Mouse (Mus musculus): Measurements from ENCODE around the gene Ugt1a10. TPM values are rescaled to one million over a fixed set of nuclear protein-coding genes. Genes with fewer than 3 reads are reported as not detected.

Ugt1a10 gene
- total RNA-seq, 2 experiments from 2014 or later, result not detected

- TF ChIP-seq CTCF (IDR thresholded peaks at IDR 0.05), result no peak
- Histone ChIP-seq H3K27ac (no peak overlapping the region), H3K4me3 (no peak overlapping the region)
- intact Hi-C loops (cut with DNase I), result no loop called here
- no peak for DNase-seq (ENCODE audit: extremely low spot score in 1 of 2, low spot score in 2 of 2)
Measured at GRCm38 (mm10) chr1:88195687-88196086, 140.5 kb downstream of the Ugt1a10 start.

- no peak for DNase-seq (ENCODE audit: extremely low spot score in 1 of 2, low spot score in 2 of 2)
- Histone ChIP-seq H3K4me3 (no peak overlapping the region), H3K27ac (no peak overlapping the region)
- TF ChIP-seq CTCF (IDR thresholded peaks at IDR 0.05), result no peak
- intact Hi-C loops (cut with DNase I), result no loop called here
Measured at GRCm38 (mm10) chr1:88197443-88197842, 142.3 kb downstream of the Ugt1a10 start.

GRCm38 (mm10) chr1:88199996-88200395 lies 144.8 kb downstream of the Ugt1a10 start:
- Histone ChIP-seq H3K27ac (no peak overlapping the region), H3K4me3 (no peak overlapping the region)
- no peak for TF ChIP-seq CTCF (IDR thresholded peaks at IDR 0.05)
- no peak for DNase-seq (ENCODE audit: extremely low spot score in 1 of 2, low spot score in 2 of 2)
- intact Hi-C loops (cut with DNase I), result no loop called here

GRCm38 (mm10) chr1:88200456-88200855 lies 145.3 kb downstream of the Ugt1a10 start, which contains the start of gene Ugt1a2:
Ugt1a2 (plus strand) TSS chr1:88200601.
- no peak for DNase-seq (ENCODE audit: extremely low spot score in 1 of 2, low spot score in 2 of 2)
- Histone ChIP-seq H3K4me3 (no peak within 1 kb of the TSS), H3K27ac (no peak within 1 kb of the TSS)
- intact Hi-C loops (cut with DNase I), result no loop called here
- no peak for TF ChIP-seq CTCF (IDR thresholded peaks at IDR 0.05)

- intact Hi-C loops (cut with DNase I), result no loop called here
- Histone ChIP-seq H3K4me3 (peak within 1 kb of the TSS; percentile 45), H3K27ac (0 out of 2 replicates have a peak within 1 kb of the TSS, but pooled peaks have one; percentile 44)
- peak; percentile 86 to 87 for DNase-seq (ENCODE audit: extremely low spot score in 1 of 2, low spot score in 2 of 2)
- no peak; the same call in none of the 2 replicates for TF ChIP-seq CTCF (IDR thresholded peaks at IDR 0.05)
Measured at GRCm38 (mm10) chr1:88205294-88205922, 150.2 kb downstream of the Ugt1a10 start, which contains the start of gene Dnajb3. Dnajb3 (minus strand) TSS chr1:88205782.

GRCm38 (mm10) chr1:88206843-88207479 lies 151.8 kb downstream of the Ugt1a10 start:
- Histone ChIP-seq H3K4me3 (no peak overlapping the region), H3K27ac (no peak overlapping the region)
- intact Hi-C loops (cut with DNase I), result no loop called here
- TF ChIP-seq CTCF (IDR thresholded peaks at IDR 0.05), result no peak
- DNase-seq (ENCODE audit: extremely low spot score in 1 of 2, low spot score in 2 of 2), result no peak

GRCm38 (mm10) chr1:88211812-88212211 lies 156.6 kb downstream of the Ugt1a10 start, which contains the start of gene Ugt1a1:
Ugt1a1 (plus strand) TSS chr1:88211959.
- DNase-seq (ENCODE audit: extremely low spot score in 1 of 2, low spot score in 2 of 2), result no peak
- H3K4me3 ChIP-seq, result no peak within 1 kb of the TSS

GRCm38 (mm10) chr1:88212341-88213045 lies 157.3 kb downstream of the Ugt1a10 start:
- no peak for DNase-seq (ENCODE audit: extremely low spot score in 1 of 2, low spot score in 2 of 2)
- intact Hi-C loops (cut with DNase I), result no loop called here
- Histone ChIP-seq H3K4me3 (no peak overlapping the region), H3K27ac (no peak overlapping the region)
- no peak for TF ChIP-seq CTCF (IDR thresholded peaks at IDR 0.05)

More at GRCm38 (mm10) chr1:88211812-88212211, 156.6 kb downstream of the Ugt1a10 start, which contains the start of gene Ugt1a1:
- H3K27ac ChIP-seq, result no peak within 1 kb of the TSS
- intact Hi-C loops (cut with DNase I), result no loop called here
- no peak for TF ChIP-seq CTCF (IDR thresholded peaks at IDR 0.05)

- TF ChIP-seq CTCF (IDR thresholded peaks at IDR 0.05), result no peak
- no peak for DNase-seq (ENCODE audit: extremely low spot score in 1 of 2, low spot score in 2 of 2)
- intact Hi-C loops (cut with DNase I), result no loop called here
- Histone ChIP-seq H3K27ac (no peak overlapping the region), H3K4me3 (no peak overlapping the region)
Measured at GRCm38 (mm10) chr1:88213061-88213460, 157.9 kb downstream of the Ugt1a10 start.

- H3K27ac ChIP-seq, result no peak overlapping the region
- intact Hi-C loops (cut with DNase I), result no loop called here
- DNase-seq (ENCODE audit: extremely low spot score in 1 of 2, low spot score in 2 of 2), result no peak
- TF ChIP-seq CTCF (IDR thresholded peaks at IDR 0.05), result no peak
- no peak overlapping the region for H3K4me3 ChIP-seq
Measured at GRCm38 (mm10) chr1:88213766-88214461, 158.7 kb downstream of the Ugt1a10 start.

GRCm38 (mm10) chr1:88214462-88214952 lies 159.3 kb downstream of the Ugt1a10 start:
- no peak for DNase-seq (ENCODE audit: extremely low spot score in 1 of 2, low spot score in 2 of 2)
- no peak overlapping the region for H3K4me3 ChIP-seq
- no peak for TF ChIP-seq CTCF (IDR thresholded peaks at IDR 0.05)
- H3K27ac ChIP-seq, result no peak overlapping the region
- intact Hi-C loops (cut with DNase I), result no loop called here

Data from left cerebral cortex, adult 2 months (tissue).